Mouse (Mus musculus) spleen, adult 18-20 months (tissue): Measurements from ENCODE around the gene Lmx1b.

ENCODE experiments used
- DNase-seq, 2 experiments: peaks; one replicate each; pipeline ENCODE4 v3.0.0; 2022; ENCODE audit warnings: mixed read lengths in 2 of 2

The Lmx1b gene

DNA sequence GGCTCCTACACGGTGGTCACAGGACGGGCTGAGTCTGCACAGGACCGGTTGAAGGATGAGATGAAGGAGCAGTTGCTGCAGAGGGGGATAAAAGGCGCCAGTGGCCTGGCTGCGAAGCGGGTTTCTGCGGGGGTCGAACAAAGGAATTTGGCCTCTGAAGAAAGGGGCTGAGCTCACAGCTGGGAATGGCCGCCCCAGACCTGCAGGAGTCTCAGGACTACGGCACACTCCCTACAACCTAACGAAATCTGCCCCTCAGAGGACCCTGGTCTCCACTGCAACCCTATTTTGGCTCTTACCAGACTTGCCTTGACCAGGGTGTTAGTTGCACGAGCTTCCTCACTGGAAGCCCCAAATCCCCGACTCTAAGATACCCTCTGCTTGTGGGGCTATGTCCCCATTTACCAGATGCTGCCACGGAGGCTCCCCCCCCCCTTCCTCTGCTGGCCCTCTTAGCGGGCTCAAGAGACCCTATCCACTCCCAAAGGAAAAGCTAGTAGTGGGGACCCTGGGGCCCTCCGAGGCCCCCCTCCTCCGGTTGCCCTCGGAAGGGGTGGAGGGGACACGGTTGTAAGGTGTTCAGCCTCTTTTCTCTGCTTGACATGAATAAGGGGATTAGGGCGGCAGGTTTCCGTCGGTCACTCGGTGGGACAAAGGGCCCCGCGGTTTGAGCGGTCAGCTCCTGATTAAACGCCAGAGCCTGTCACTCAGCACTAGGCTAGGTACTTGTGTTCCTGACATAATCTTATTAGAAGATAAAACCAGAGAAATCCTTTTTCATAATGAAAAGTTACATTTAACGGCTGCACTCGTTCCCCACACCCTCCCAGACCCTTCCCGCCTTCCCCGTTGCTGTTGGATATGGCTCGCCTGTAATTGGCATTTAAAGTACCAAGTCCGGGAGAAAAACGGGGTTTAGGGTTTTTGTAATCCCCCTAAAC is 10.0 kb downstream of the Lmx1b start:
- DNase-seq = no peak

DNA sequence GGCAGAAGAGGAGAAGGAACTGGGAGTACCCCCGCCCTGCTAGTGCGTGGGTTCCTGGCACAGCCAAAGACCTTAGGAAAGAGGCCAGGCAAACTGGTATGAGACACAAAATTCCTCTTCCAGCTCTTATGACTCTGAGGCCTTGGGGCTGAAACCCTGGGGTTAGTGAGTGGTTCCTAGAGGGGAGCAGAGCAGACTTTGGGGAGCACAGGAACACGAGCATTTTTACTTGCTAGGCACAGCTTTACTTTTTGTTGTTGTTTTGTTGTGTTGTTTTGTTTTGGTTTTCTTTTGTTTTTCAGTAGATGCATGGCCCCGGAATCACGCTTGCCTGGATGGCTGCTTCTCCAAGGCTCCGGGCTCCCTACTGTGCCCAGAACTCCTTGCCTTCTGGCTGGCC is 10.7 kb downstream of the Lmx1b start:
- DNase-seq = no peak

DNA sequence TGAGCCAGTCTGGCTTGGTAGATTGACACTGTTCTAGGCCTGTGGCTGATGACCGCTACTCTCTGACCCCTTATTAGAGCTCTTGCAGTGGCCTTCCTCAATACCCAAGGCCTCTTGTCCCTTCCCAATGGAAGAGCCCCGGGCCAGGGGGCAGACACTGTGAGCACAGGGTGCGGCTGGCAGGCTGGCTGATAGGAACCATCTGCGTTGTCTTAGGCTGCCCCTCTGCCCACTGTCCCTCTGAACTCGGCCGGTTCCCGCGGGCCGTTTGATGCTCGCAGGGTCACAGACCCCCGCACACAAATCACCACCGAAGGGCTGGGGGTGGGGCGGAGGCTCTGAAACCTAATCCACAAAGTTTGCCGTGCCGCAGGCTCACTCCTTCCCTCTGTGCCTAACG is 11.5 kb downstream of the Lmx1b start:
- no peak for DNase-seq

DNA sequence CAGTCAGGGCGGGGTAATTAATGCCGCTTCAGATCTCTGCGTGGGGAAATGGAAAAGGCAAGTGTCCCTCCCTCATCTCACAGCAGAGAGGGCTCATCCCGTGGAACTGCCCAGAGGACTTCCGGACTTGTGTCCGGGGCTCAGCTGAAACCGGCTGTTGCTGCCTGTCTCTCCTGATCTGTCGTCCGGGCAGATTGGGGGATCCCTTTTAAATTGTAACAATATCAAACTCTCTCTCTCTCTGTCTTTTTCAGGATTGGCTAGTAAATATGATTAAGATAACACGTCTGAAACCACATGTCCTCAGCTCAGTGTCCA is 13.3 kb downstream of the Lmx1b start:
- no peak for DNase-seq

DNA sequence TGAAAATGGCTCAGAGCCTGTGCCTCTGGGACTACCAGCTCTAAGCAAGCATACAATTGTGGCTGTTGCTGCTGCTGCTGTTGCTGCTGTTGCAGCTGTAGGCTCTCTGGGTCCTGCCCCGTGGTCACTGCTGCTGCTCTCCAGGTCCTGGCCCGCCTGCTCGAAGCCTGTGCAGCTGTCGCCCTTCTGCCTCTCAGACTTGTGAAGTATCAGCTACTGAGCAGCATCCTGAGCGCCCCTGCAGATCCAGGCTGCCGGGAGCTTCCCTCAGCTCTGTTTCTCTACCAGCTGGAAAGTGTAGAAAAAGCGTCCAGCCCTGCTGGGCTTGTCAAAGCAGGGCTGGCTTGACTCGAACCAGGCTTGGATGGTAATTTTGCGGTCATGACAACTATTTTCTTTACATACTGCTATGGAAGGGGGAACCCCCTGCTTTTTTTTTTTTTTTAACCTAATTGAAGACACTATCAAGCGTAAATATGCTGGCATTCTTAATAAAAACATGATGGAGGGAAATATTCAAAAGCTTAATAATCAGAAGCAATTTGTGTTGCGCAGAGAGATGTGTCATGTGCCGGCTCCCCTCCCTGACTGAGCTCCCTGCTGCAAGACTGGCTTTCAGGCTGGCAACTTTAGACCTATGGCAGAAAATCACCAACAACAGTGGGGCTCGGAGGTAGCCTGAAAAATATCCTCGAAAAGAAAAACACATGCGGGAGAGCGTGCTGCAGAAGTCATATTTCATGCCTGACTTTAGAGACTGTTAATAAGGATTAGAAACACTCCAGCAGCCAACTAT is 13.9 kb downstream of the Lmx1b start:
- no peak for DNase-seq

DNA sequence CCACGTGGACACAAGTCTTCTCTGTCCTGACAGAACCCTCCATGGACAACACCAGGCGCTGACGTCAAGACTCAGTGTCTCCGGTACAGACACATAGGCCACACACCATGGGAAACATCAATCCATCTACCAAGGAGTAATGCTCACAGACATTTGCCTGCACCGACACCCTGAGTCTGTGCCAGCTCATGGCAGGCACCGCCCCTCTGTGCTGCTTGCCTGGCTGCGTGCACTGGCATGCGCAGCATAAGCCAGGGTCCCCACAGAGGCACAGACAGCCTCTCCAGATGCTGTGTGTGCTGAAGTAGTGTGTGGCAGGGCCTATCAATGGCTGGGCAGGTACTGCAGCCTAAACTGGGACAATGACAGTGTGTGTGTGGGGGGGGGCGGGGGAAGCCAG is 22.6 kb downstream of the Lmx1b start:
- no peak for DNase-seq

DNA sequence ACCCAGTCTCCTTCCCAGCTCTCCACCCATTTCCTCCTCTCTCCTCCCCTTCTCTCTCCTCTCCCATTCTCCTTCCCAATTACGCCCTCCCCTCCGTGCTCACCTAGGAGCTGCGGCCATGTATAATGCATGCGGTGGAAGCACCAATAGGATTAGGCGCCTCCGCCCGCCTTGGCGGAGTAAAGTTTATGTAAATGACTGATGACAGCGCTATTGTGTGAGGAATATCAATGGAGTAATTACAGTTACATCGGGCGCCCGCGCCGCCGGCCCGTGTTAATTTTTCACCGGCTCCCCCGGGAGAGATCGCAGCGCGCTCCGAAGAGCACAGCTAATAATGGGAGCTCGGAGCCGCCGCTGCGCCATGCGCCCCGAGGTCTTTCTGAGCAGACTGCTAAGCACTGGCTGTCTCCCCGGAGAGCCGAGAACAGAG is 23.9 kb downstream of the Lmx1b start:
- no peak for DNase-seq

DNA sequence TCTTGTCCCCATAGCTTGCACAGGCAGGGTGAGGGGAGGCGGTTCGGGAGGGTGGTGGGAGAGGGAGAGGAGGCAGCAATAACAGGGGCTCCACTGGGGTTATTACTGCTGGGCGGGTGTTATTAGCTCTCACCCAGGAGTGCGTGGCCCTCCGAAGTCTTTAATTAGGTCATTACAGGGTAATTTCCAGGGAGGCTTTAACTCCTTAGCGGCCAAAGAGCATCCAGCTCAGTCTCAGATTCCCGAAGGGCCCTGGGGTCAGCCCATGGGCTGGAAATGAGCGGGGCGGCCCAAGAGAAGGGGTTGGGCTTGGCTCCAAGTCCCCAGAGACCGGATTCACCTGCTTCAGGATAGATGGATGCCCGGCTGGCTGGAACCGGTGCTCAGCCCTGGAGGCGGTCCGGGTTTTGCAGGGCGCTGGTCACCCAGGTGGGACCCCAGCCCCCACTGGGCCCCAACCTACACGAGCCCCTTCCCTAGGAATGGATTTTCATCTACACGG is 24.4 kb downstream of the Lmx1b start:
- no peak for DNase-seq

DNA sequence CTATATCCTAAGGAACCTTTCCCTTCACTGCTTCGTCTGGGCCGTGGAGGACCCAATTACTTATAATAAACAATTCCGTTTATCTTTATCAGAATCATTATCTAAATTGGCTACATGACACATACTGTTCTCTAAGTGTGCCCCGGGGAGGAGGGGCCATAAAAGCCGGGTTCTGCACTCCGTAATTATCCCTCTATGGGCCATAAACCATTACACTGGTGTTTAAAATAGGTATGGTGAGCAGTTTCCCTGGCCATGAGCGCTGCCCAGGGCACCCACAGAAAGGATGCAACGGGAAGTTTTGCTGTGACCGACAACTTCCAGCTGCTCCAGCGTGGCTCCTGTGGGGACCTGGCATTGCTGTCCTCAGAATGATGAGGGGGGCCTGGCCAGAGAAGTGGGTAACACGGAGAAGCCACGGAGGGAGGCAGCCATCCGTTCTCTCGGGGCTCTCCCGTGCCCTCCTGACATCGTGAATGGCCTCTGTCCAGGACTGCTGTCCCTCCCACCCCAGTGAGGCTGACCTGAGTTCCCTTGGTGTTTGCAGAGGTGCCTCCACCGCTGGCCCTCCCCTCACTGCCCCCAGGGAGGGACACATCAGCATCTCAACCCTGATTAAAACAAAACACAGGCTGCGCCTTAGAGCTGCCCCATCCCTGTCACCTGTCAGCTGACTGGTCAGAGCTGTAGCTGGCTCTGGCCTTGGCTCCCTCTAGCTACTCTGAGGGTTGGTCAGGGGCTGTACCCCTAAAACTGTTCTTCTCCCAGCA is 34.6 kb downstream of the Lmx1b start:
- DNase-seq = no peak

DNA sequence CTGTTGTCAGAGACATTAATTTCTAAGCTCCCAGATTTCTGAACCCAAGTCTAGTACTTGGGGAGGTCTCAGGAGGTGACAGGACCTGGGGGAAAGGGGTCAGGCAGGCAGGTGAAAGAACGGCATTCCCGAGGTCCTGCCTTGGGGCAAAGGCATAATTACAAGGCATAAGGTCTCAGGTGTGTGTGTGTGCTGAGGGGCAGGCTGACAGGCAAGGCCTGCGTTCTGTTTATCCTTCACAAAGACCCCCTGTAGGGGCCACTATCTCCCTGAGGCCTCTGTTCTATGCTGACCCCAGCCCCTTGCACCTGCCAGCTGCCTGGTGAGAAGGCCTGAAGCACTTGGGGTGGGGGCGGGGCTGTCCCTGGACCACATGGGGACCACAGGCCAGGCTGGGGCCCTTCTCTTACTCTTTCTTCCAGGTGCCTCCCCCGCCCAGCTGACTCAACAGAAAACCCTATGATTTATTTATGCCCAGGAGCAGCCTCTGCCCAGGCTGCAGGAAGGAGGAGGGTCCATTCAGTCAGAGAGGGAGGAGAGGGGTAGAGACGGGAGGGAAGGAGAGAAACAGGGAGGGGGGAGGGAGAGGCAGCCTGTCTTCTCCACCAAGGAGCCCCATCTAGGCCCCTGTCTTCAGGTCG is 35.3 kb downstream of the Lmx1b start:
- no peak for DNase-seq

DNA sequence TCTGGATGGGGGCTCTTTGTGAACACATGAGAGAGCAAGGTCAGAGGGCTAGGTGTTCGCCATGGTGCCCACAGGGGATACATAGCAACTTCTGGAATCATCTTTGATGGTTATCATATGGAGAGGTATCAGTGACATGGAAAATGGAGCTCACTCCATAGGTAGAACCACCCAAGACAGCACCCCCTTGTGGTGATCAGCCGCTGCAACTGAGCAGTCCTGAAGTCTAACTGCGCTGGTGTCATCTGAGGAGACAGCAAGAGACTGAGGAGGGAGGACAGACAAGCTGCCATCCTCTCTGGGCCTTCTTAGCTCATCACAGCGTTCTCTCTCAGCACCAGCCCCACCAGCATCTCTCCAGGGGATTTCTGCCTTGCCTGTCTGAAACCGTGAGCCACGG is 39.8 kb downstream of the Lmx1b start:
- DNase-seq = no peak

DNA sequence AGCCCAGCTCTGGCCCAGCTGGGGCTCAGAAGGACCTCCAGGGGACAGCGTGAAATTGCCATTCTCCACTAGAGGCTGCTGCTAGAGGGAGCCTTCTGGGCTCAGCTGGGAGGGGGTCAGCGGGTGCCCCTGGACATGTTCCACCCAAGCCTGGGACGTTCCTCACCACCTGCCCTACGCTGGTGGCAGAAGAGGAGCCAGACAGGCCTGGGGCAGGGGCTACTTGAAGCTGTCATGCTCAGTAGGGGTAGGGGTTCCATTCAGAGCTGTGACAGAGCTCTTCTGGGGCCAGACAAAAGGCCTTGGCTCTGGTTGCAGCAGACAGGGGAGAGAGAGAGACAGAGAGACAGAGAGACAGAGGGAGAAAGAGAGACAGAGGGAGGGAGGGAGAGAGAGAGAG is 42.9 kb downstream of the Lmx1b start:
- no peak for DNase-seq

DNA sequence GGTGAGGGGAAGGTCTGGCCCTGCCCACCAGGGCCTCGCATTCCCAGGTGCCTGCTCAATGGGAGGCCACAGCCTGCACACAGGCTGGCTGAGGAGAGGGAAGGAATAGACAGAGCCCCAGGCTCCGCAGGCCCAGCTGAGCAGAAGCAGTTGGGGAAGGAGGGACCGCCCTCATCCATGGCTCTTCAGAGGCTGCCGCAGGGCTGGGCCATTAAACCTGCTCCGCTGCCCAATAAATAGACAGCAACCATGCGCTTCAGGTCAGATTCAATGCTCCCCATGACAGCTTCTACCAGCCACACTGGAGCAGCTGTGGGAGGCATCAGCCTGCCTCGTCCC is 45.3 kb downstream of the Lmx1b start:
- DNase-seq = no peak

DNA sequence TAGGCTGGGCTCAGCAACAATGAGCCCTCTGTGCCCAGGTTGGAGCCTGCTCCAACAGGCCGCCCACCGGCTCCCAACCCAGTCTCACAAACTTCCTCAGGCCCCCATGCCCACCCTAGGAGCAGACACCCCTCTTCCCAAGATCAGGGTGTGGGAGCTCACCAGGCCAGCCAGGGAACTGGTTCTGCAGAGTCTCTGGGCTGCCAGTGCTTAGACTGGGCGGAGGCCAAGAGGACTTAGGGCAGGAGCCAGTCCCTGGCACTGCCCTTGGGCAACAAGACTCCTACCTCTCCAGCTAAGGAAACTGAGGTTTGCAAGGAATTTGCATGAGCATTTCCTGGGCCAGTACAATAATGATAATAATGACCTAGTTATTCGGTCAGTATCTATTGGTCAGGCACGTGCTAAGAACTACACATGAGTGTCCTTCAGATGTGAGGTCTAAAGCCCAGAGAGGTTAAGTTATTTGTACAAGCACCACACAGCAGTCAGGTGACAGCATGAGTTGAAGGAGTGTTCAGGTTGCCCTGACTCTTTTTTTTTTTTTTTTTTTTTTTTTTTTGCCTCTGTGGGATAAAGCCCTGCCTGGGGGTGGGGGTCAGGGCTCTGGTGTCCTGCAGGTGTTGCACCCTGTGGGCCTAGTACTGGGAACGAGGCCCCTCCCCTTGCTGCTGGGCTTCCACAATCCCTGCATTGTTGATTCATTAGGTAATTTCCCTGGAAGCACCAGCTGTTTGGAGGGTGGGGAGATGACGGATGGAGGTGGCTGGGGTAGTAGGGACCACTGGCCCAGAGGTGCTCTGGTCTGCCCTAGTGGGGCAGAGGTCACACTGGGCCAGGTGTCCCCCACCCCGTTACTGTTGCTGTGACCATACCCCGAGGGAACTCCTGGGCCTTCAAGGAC is 45.9 kb downstream of the Lmx1b start:
- no peak for DNase-seq

DNA sequence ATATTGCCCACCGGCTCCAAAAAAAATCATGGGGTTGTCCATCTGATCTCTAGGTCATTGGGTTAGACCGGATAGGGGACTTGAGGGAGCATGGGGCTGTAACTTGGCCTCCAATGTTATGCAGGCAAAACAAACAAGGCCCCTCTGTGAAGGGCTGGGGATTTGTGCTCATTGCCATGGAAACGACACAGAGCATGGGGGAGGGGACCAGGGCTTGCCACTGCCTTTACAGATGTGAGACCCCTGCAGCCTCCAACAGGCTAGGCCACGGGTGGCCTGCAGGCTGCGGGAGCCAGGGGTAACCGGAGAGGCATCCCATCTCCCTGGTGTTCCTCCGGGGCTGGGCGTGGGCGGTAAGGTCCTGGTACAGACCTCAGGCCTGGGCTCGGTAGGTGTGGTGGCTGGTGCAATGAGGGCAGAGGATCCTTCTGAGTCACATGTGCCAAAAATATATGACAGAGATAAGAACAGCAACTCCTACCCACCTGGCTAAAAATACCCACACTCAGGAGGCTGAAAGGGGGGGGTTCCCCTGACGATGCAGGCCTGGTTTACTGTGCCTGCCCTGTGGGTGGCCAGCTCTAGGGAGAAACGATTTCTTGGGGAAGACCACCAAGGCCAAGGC is 47.3 kb downstream of the Lmx1b start:
- DNase-seq = no peak

DNA sequence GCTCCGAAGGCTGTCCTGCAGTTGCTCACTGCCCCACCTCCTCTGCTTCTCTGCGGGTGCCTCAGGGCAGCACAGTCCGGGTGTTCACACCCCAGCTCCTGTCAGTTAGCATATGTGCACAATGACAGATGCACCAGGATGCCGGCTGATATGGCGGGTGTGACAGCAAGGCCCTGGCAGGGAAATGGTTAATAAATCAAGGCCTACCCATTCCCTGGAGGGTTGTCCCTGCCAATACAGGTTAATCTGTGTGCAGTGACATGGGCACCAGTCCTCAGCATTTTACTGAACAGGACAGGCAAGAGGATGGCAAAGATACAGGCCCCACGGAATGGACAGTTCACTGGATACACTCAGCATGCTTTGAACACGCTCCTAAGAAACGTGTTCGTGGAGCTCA is 51.0 kb downstream of the Lmx1b start:
- DNase-seq = no peak

DNA sequence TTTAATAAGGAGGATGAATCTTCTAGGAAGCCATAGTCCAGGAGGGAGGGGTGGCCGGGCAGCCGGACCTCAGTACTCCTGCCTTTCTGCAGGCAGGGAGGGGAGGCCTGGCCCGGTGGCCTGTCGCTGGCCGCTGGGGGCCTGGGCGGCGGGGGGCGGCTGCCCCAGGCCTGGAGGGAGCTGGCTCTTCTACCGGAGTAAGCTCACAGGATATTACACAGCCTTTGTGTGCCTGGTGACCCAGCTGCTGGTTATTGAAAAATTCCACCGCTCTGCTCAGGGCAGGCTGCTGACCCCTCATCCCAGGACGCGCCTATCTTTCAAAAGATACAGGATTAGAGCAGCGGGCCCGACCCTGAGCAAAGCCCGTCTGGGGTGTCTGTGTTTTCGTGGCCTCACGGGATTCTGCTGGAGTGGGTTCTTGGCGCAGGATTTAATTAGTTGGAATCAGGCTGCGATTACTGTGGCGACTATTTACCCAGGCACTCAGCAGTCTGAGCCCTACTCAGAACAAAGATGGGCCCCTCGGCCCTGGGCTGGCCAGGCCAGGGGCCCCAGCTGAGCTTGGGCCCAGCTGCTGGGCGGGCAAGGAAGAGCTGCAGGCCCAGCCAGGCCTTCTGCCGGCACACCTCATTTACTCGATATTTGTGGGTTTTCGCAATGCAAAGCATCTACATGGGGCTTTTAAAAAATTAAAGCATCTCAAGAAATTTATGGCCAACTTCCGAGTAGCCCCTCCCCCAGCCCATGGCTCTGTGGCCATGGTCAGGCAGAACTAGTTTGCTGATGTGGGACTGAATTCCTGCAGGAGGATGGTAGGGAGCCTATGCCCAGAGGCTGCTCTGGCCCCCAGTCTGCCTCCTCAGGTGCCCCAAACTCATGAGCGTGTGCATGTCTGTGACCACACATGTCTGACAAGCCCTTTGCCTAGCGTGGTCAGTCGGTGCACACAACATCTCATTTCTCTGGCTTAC is 55.1 kb downstream of the Lmx1b start:
- no peak for DNase-seq

DNA sequence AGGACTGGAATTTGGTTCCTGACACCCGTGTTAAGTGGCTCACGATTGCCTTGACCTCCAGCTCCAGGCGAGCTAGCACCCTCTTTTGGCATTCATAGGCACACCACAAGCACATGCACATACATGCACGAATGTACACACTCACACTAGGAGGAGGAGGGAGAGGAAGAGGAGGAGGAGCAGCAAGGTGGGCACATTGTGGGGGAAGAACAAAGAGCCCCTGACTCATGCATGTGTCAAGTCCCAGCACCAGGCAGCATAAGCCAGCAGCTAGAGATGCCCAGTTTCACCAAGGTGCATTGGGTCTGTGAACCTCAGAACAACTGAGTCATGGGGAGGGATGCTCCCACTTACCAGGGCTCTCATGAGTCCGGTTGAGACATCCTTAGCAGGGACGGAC is 56.5 kb downstream of the Lmx1b start:
- DNase-seq = no peak

DNA sequence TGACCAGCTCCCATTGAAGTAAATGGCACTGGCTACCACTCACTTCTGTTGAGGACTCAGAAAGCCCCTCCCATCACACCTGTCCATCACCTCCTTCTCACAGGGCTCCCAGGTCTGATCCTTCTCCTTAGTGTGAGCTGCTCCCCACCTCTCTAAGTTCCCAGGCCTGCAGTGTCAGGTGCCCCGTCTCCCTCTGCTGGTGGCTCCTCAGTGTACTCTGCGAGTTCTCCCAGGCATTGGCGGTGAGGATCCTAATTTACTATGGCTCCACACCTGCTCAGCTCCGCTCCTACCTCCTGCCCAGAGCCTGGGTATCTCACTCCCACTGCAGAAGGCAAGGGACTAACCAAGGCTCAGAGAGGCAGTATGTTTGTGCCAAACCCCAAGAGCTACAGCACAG is 57.0 kb downstream of the Lmx1b start:
- DNase-seq = no peak

DNA sequence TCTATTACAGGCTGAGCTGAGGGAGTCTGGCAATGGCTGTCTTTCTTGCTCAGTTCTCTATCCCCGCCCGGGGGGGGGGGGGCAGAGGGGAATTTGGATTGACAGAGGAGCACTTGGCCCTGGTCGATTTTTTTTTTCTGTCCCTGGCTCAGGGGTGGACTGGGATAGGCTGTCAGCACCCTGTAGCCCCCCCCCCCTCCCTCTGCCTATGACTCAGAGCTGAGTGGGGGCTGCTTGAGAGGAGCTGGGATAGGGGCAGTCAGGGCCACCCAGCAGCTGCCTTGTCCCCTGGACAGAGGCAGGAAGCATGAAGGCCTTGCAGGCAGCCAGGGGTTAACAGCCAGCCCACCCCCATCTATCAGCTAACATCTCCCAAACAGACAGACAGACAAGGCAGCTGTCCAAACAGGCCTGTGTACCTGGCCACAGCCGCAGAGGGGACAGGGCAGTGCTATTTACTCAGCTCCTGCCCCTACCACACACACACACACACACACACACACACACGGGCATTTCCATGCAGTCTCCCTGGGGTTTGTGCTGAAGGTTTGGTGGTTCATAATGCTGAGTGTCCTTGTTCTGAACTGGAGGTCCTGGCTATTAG is 57.8 kb downstream of the Lmx1b start:
- no peak for DNase-seq
